Mouse (Mus musculus): ENCODE measurements at regions not wholly inside any gene's neighbourhood (a gene's known extent, or its start where the extent isn't known, plus 50 kb on each side); places are given as distances from the start of the nearest gene placed in this dataset.

- H3K27ac ChIP-seq = no peak overlapping the region
- no peaks in the 10 kb centered on the region for H3K36me3 ChIP-seq (replicated peaks)
- 86% methylated on average over 6 of the region's 6 CpGs for WGBS
- no peaks in the 10 kb centered on the region for H3K27me3 ChIP-seq
- H3K4me2 ChIP-seq = no peak overlapping the region
- ATAC-seq (ENCODE audit: low FRiP score) = no peak
- H3K4me3 ChIP-seq (replicated peaks) = no peak overlapping the region
- no peak overlapping the region for H3K9ac ChIP-seq
- no peaks in the 10 kb centered on the region for H3K4me1 ChIP-seq
- no peaks in the 10 kb centered on the region for H3K9me3 ChIP-seq
These were observed 156.6 kb upstream of the AI593442 start for GRCm38 (mm10) chr9:52836151-52836630.

- no peak overlapping the region for H3K4me2 ChIP-seq
- no peak overlapping the region for H3K27ac ChIP-seq
- no peaks in the 10 kb centered on the region for H3K9me3 ChIP-seq
- no peak overlapping the region for H3K4me3 ChIP-seq (replicated peaks)
- ATAC-seq (ENCODE audit: low FRiP score) = no peak
- no peak overlapping the region for H3K9ac ChIP-seq
- no peaks in the 10 kb centered on the region for H3K36me3 ChIP-seq (replicated peaks)
- 89% methylated on average over 8 of the region's 8 CpGs for WGBS
- H3K27me3 ChIP-seq = no peaks in the 10 kb centered on the region
- H3K4me1 ChIP-seq = no peaks in the 10 kb centered on the region
These were observed 156.0 kb upstream of the AI593442 start for GRCm38 (mm10) chr9:52835481-52836150.

- Histone ChIP-seq H3K4me1 (no peaks in the 10 kb centered on the region), H3K9me3 (no peaks in the 10 kb centered on the region), H3K9ac (no peak overlapping the region), H3K36me3 (replicated peaks) (no peaks in the 10 kb centered on the region), H3K27me3 (no peaks in the 10 kb centered on the region), H3K4me2 (no peak overlapping the region), H3K27ac (no peak overlapping the region), H3K4me3 (replicated peaks) (no peak overlapping the region)
- ATAC-seq (ENCODE audit: low FRiP score) = no peak
- 93% methylated on average over 1 of the region's 1 CpGs for WGBS
These were observed 147.2 kb upstream of the AI593442 start for GRCm38 (mm10) chr9:52826781-52827180.

GRCm38 (mm10) chr9:52816309-52816708 is 136.7 kb upstream of the AI593442 start:
- Histone ChIP-seq H3K27me3 (no peaks in the 10 kb centered on the region), H3K4me1 (no peaks in the 10 kb centered on the region), H3K9me3 (no peaks in the 10 kb centered on the region), H3K27ac (no peak overlapping the region), H3K9ac (no peak overlapping the region), H3K4me3 (replicated peaks) (no peak overlapping the region), H3K36me3 (replicated peaks) (no peaks in the 10 kb centered on the region), H3K4me2 (no peak overlapping the region)
- WGBS = 89% methylated on average over 4 of the region's 4 CpGs
- no peak for ATAC-seq (ENCODE audit: low FRiP score)

GRCm38 (mm10) chr9:52802969-52803368 is 123.4 kb upstream of the AI593442 start:
- 92% methylated on average over 13 of the region's 13 CpGs for WGBS
- no peaks in the 10 kb centered on the region for H3K9me3 ChIP-seq
- no peak overlapping the region for H3K27ac ChIP-seq
- no peaks in the 10 kb centered on the region for H3K4me1 ChIP-seq
- ATAC-seq (ENCODE audit: low FRiP score) = no peak
- H3K9ac ChIP-seq = no peak overlapping the region
- no peaks in the 10 kb centered on the region for H3K27me3 ChIP-seq
- H3K4me3 ChIP-seq (replicated peaks) = no peak overlapping the region
- H3K36me3 ChIP-seq (replicated peaks) = no peaks in the 10 kb centered on the region
- no peak overlapping the region for H3K4me2 ChIP-seq

GRCm38 (mm10) chr9:52801801-52802200 is 122.2 kb upstream of the AI593442 start:
- ATAC-seq (ENCODE audit: low FRiP score) = no peak
- WGBS = 79% methylated on average over 5 of the region's 5 CpGs
- no peak overlapping the region for H3K4me2 ChIP-seq
- H3K9me3 ChIP-seq = no peaks in the 10 kb centered on the region
- no peak overlapping the region for H3K9ac ChIP-seq
- no peak overlapping the region for H3K27ac ChIP-seq
- no peaks in the 10 kb centered on the region for H3K4me1 ChIP-seq
- no peak overlapping the region for H3K4me3 ChIP-seq (replicated peaks)
- H3K36me3 ChIP-seq (replicated peaks) = no peaks in the 10 kb centered on the region
- H3K27me3 ChIP-seq = no peaks in the 10 kb centered on the region

GRCm38 (mm10) chr9:52800476-52800875 is 120.9 kb upstream of the AI593442 start:
- Histone ChIP-seq H3K4me3 (replicated peaks) (no peak overlapping the region), H3K9me3 (no peaks in the 10 kb centered on the region)
- no peak for ATAC-seq (ENCODE audit: low FRiP score)

GRCm38 (mm10) chr9:52792596-52792995 is 113.0 kb upstream of the AI593442 start:
- no peaks in the 10 kb centered on the region for H3K4me1 ChIP-seq
- no peaks in the 10 kb centered on the region for H3K9me3 ChIP-seq
- H3K4me2 ChIP-seq = no peak overlapping the region
- H3K36me3 ChIP-seq (replicated peaks) = no peaks in the 10 kb centered on the region
- H3K27ac ChIP-seq = no peak overlapping the region
- WGBS = 60% methylated on average over 1 of the region's 1 CpGs
- no peak overlapping the region for H3K9ac ChIP-seq
- no peak overlapping the region for H3K4me3 ChIP-seq (replicated peaks)
- no peaks in the 10 kb centered on the region for H3K27me3 ChIP-seq
- ATAC-seq (ENCODE audit: low FRiP score) = no peak

More at GRCm38 (mm10) chr9:52800476-52800875, 120.9 kb upstream of the AI593442 start:
- H3K27ac ChIP-seq = no peak overlapping the region
- H3K27me3 ChIP-seq = no peaks in the 10 kb centered on the region
- no peaks in the 10 kb centered on the region for H3K4me1 ChIP-seq
- H3K4me2 ChIP-seq = no peak overlapping the region
- H3K9ac ChIP-seq = no peak overlapping the region
- H3K36me3 ChIP-seq (replicated peaks) = no peaks in the 10 kb centered on the region
- WGBS = 83% methylated on average over 3 of the region's 3 CpGs

- no peak for ATAC-seq (ENCODE audit: low FRiP score)
- H3K27me3 ChIP-seq = no peaks in the 10 kb centered on the region
- WGBS = 87% methylated on average over 3 of the region's 3 CpGs
These were observed 102.9 kb upstream of the AI593442 start for GRCm38 (mm10) chr9:52782520-52782919.

GRCm38 (mm10) chr9:52776542-52776941 is 97.0 kb upstream of the AI593442 start:
- Histone ChIP-seq H3K27ac (no peak overlapping the region), H3K27me3 (no peaks in the 10 kb centered on the region), H3K9me3 (no peaks in the 10 kb centered on the region), H3K9ac (no peak overlapping the region), H3K36me3 (replicated peaks) (no peaks in the 10 kb centered on the region), H3K4me3 (replicated peaks) (no peak overlapping the region), H3K4me1 (no peaks in the 10 kb centered on the region), H3K4me2 (no peak overlapping the region)
- ATAC-seq (ENCODE audit: low FRiP score) = no peak
- 6% methylated on average over 6 of the region's 6 CpGs for WGBS

More at GRCm38 (mm10) chr9:52782520-52782919, 102.9 kb upstream of the AI593442 start:
- no peaks in the 10 kb centered on the region for H3K4me1 ChIP-seq
- no peak overlapping the region for H3K4me2 ChIP-seq
- H3K27ac ChIP-seq = no peak overlapping the region
- no peak overlapping the region for H3K9ac ChIP-seq
- H3K4me3 ChIP-seq (replicated peaks) = no peak overlapping the region
- no peaks in the 10 kb centered on the region for H3K36me3 ChIP-seq (replicated peaks)
- H3K9me3 ChIP-seq = no peaks in the 10 kb centered on the region

GRCm38 (mm10) chr9:52775232-52775631 is 95.7 kb upstream of the AI593442 start:
- no peaks in the 10 kb centered on the region for H3K9me3 ChIP-seq
- no peaks in the 10 kb centered on the region for H3K36me3 ChIP-seq (replicated peaks)
- 100% methylated on average over 1 of the region's 1 CpGs for WGBS
- no peak overlapping the region for H3K27ac ChIP-seq
- no peak overlapping the region for H3K4me2 ChIP-seq
- no peaks in the 10 kb centered on the region for H3K27me3 ChIP-seq
- H3K9ac ChIP-seq = no peak overlapping the region
- no peak for ATAC-seq (ENCODE audit: low FRiP score)
- no peaks in the 10 kb centered on the region for H3K4me1 ChIP-seq
- no peak overlapping the region for H3K4me3 ChIP-seq (replicated peaks)

- Histone ChIP-seq H3K9ac (no peak overlapping the region), H3K36me3 (replicated peaks) (no peaks in the 10 kb centered on the region), H3K9me3 (no peaks in the 10 kb centered on the region), H3K4me3 (replicated peaks) (no peak overlapping the region), H3K27ac (no peak overlapping the region), H3K4me1 (no peaks in the 10 kb centered on the region), H3K27me3 (no peaks in the 10 kb centered on the region), H3K4me2 (no peak overlapping the region)
- no peak for ATAC-seq (ENCODE audit: low FRiP score)
- WGBS = 92% methylated on average over 5 of the region's 5 CpGs
These were observed 88.5 kb upstream of the AI593442 start for GRCm38 (mm10) chr9:52768056-52768455.

- ATAC-seq (ENCODE audit: low FRiP score) = no peak
- Histone ChIP-seq H3K27ac (no peak overlapping the region), H3K4me2 (no peak overlapping the region), H3K4me3 (replicated peaks) (no peak overlapping the region), H3K9ac (no peak overlapping the region), H3K4me1 (no peaks in the 10 kb centered on the region), H3K9me3 (no peaks in the 10 kb centered on the region), H3K27me3 (no peaks in the 10 kb centered on the region), H3K36me3 (replicated peaks) (no peaks in the 10 kb centered on the region)
- 52% methylated on average over 5 of the region's 5 CpGs for WGBS
These were observed 86.2 kb upstream of the AI593442 start for GRCm38 (mm10) chr9:52765809-52766208.

Measured in forebrain, embryonic 12.5 days (tissue).